Mouse (Mus musculus): ENCODE measurements around the gene Glra4. TPM values are rescaled to one million over a fixed set of nuclear protein-coding genes. Genes with fewer than 3 reads are reported as not detected.

Glra4 gene
- 0.10 TPM in 1 of 2 replicates, not detected in the other for polyA plus RNA-seq (2015; fragmentation: Nextera tagmentation; extraction: Ambion mirVana)

GRCm38 (mm10) chrX:136780041-136780440 lies at the start of gene Glra4:
Glra4 (minus strand) TSS chrX:136780141.
- Histone ChIP-seq H3K9ac (replicated peaks) (no peak within 1 kb of the TSS), H3K27me3 (0 out of 2 replicates have a peak, but pooled peaks cover 3% of the 10 kb centered on the region), H3K4me3 (replicated peaks) (no peak within 1 kb of the TSS), H3K36me3 (no peaks in the 10 kb centered on the region), H3K4me2 (replicated peaks) (no peak within 1 kb of the TSS), H3K27ac (no peak within 1 kb of the TSS), H3K4me1 (replicated peaks) (0 out of 2 replicates have a peak, but pooled peaks cover 3% of the 10 kb centered on the region), H3K9me3 (no peaks in the 10 kb centered on the region)
- WGBS: 79% methylated on average over 3 of the region's 3 CpGs
- ATAC-seq: no peak

- H3K27me3 ChIP-seq: peaks cover 3% of the 10 kb centered on the region; the same call in 1 of the 2 replicates
- 0 out of 2 replicates have a peak, but pooled peaks cover 2% of the 10 kb centered on the region for H3K4me1 ChIP-seq (replicated peaks)
- no peak overlapping the region for H3K4me3 ChIP-seq (replicated peaks)
- no peaks in the 10 kb centered on the region for H3K9me3 ChIP-seq
- H3K4me2 ChIP-seq (replicated peaks): no peak overlapping the region
- ATAC-seq: no peak
- no peak overlapping the region for H3K9ac ChIP-seq (replicated peaks)
- H3K27ac ChIP-seq: no peak overlapping the region
- peaks cover 5% of the 10 kb centered on the region; the same call in 1 of the 2 replicates for H3K36me3 ChIP-seq
Measured at GRCm38 (mm10) chrX:136828610-136829009, 48.7 kb upstream of the Glra4 start.

DNA sequence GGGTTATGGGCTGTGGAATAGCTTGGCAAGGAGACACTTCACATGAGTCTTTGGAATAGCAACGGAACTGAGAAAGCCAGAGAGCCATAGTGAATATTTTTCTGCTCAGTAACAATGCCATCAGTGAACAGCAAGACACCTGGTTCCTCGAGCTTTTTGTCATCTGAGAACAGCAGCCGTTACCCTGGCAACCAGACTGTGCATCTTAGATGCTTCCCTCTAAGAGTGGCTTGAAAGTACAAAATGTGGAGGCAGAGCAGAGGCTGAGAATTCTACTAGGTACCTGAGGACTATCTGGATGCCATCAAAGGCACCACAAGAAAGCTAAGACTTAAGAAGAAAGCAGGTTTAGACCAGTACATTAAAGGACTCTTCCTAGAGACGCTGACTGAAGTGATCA lies 45.1 kb upstream of the Glra4 start:
- H3K9me3 ChIP-seq: no peaks in the 10 kb centered on the region
- peak overlapping the region; percentile 51; the same call in 1 of the 2 replicates for H3K27ac ChIP-seq
- peak; percentile 80 for ATAC-seq
- H3K4me2 ChIP-seq (replicated peaks): no peak overlapping the region
- no peak overlapping the region for H3K4me3 ChIP-seq (replicated peaks)
- 52% methylated on average over 4 of the region's 4 CpGs for WGBS
- H3K9ac ChIP-seq (replicated peaks): no peak overlapping the region
- H3K36me3 ChIP-seq: no peaks in the 10 kb centered on the region
- H3K27me3 ChIP-seq: peaks cover 9% of the 10 kb centered on the region; the same call in 1 of the 2 replicates
- H3K4me1 ChIP-seq (replicated peaks): 0 out of 2 replicates have a peak, but pooled peaks cover 2% of the 10 kb centered on the region

- Histone ChIP-seq H3K4me1 (replicated peaks) (0 out of 2 replicates have a peak, but pooled peaks cover 2% of the 10 kb centered on the region), H3K4me3 (replicated peaks) (no peak within 1 kb of the TSS), H3K36me3 (no peaks in the 10 kb centered on the region), H3K27ac (no peak within 1 kb of the TSS), H3K27me3 (peaks cover 9% of the 10 kb centered on the region; the same call in 1 of the 2 replicates), H3K9me3 (no peaks in the 10 kb centered on the region), H3K4me2 (replicated peaks) (no peak within 1 kb of the TSS), H3K9ac (replicated peaks) (no peak within 1 kb of the TSS)
- ATAC-seq: no peak
- WGBS: 18% methylated on average over 1 of the region's 1 CpGs
Measured at GRCm38 (mm10) chrX:136822371-136822770, 42.4 kb upstream of the Glra4 start, which contains the start of gene Plp1. Plp1 (plus strand) TSS chrX:136822671.

DNA sequence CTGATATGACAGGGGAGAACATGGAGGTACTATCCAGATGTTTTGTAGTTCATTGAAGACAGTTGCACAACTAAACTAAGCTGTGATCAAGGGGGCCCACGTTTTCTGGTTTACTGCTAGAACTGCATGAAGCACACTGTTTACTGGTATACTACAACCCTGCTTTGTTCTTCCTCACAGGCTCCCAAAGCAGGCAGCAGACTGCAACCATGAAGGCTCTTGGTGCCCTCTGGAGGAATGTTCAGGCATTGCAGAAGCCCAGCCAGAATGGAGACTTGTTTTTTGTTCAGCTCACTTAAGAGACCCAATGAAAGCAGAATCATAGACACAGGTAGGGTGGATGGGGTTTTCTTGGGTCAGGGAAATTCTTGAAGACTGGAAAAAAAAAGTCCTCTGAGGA lies 40.3 kb upstream of the Glra4 start:
- H3K27ac ChIP-seq: no peak overlapping the region
- 22% methylated on average over 1 of the region's 1 CpGs for WGBS
- peak; percentile 90 for ATAC-seq
- H3K27me3 ChIP-seq: peaks cover 9% of the 10 kb centered on the region; the same call in 1 of the 2 replicates
- no peak overlapping the region for H3K4me2 ChIP-seq (replicated peaks)
- H3K9ac ChIP-seq (replicated peaks): no peak overlapping the region
- 0 out of 2 replicates have a peak, but pooled peaks cover 2% of the 10 kb centered on the region for H3K4me1 ChIP-seq (replicated peaks)
- no peak overlapping the region for H3K4me3 ChIP-seq (replicated peaks)
- H3K36me3 ChIP-seq: no peaks in the 10 kb centered on the region
- no peaks in the 10 kb centered on the region for H3K9me3 ChIP-seq

- 83% methylated on average over 6 of the region's 6 CpGs for WGBS
- ATAC-seq: no peak
- Histone ChIP-seq H3K4me1 (replicated peaks) (no peaks in the 10 kb centered on the region), H3K9me3 (no peaks in the 10 kb centered on the region), H3K36me3 (no peaks in the 10 kb centered on the region), H3K4me2 (replicated peaks) (no peak overlapping the region), H3K27ac (no peak overlapping the region), H3K4me3 (replicated peaks) (no peak overlapping the region), H3K9ac (replicated peaks) (no peak overlapping the region), H3K27me3 (peaks cover 9% of the 10 kb centered on the region; the same call in 1 of the 2 replicates)
Measured at GRCm38 (mm10) chrX:136819752-136820151, 39.8 kb upstream of the Glra4 start.

GRCm38 (mm10) chrX:136797223-136797622 lies 17.3 kb upstream of the Glra4 start:
- peak; percentile 45 for ATAC-seq
- Histone ChIP-seq H3K27ac (no peak overlapping the region), H3K4me1 (replicated peaks) (peaks cover 9% of the 10 kb centered on the region; the same call in 1 of the 2 replicates), H3K9ac (replicated peaks) (no peak overlapping the region), H3K4me3 (replicated peaks) (no peak overlapping the region), H3K36me3 (no peaks in the 10 kb centered on the region), H3K27me3 (no peaks in the 10 kb centered on the region), H3K9me3 (no peaks in the 10 kb centered on the region), H3K4me2 (replicated peaks) (no peak overlapping the region)
- WGBS: 10% methylated on average over 2 of the region's 2 CpGs

DNA sequence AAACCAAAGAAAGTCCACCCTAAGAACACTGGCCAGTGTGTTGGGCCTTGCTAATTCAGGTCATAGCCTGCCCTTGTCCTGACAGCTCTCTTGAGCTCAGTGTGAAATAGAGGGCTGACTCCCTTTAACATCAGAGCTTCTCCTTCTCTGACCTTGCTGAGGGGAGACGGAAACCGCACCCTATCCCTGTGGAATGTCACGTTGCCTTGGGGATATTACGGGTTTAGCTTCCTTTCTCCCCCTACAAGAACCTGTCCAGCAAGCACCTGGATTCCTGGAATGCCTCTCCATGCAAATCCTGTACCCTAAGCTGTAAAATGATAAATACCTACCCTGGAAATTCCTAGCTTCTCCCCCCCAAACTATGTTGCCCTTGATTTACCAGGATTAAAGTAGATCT lies 9.5 kb upstream of the Glra4 start:
- 89% methylated on average over 4 of the region's 4 CpGs for WGBS

GRCm38 (mm10) chrX:136779262-136779661 lies 679 bp downstream of the Glra4 start:
- no peak overlapping the region for H3K27ac ChIP-seq
- no peak overlapping the region for H3K9ac ChIP-seq (replicated peaks)
- ATAC-seq: no peak
- H3K9me3 ChIP-seq: no peaks in the 10 kb centered on the region
- WGBS: 62% methylated on average over 2 of the region's 2 CpGs
- H3K4me3 ChIP-seq (replicated peaks): no peak overlapping the region
- no peak overlapping the region for H3K4me2 ChIP-seq (replicated peaks)
- H3K27me3 ChIP-seq: 0 out of 2 replicates have a peak, but pooled peaks cover 3% of the 10 kb centered on the region
- H3K36me3 ChIP-seq: no peaks in the 10 kb centered on the region
- H3K4me1 ChIP-seq (replicated peaks): 0 out of 2 replicates have a peak, but pooled peaks cover 3% of the 10 kb centered on the region

More for the DNA sequence above, 9.5 kb upstream of the Glra4 start:
- Histone ChIP-seq H3K36me3 (no peaks in the 10 kb centered on the region), H3K27me3 (no peaks in the 10 kb centered on the region), H3K4me2 (replicated peaks) (no peak overlapping the region), H3K4me3 (replicated peaks) (no peak overlapping the region), H3K27ac (no peak overlapping the region), H3K4me1 (replicated peaks) (no peaks in the 10 kb centered on the region), H3K9ac (replicated peaks) (no peak overlapping the region), H3K9me3 (no peaks in the 10 kb centered on the region)
- ATAC-seq: no peak

GRCm38 (mm10) chrX:136778046-136778445 lies 1.9 kb downstream of the Glra4 start:
- ATAC-seq: no peak
- Histone ChIP-seq H3K4me1 (replicated peaks) (0 out of 2 replicates have a peak, but pooled peaks cover 3% of the 10 kb centered on the region), H3K9ac (replicated peaks) (no peak overlapping the region), H3K36me3 (no peaks in the 10 kb centered on the region), H3K27me3 (0 out of 2 replicates have a peak, but pooled peaks cover 3% of the 10 kb centered on the region), H3K4me3 (replicated peaks) (no peak overlapping the region), H3K4me2 (replicated peaks) (no peak overlapping the region), H3K27ac (no peak overlapping the region), H3K9me3 (no peaks in the 10 kb centered on the region)
- WGBS: 70% methylated on average over 3 of the region's 3 CpGs

GRCm38 (mm10) chrX:136773035-136773434 lies 6.9 kb downstream of the Glra4 start:
- H3K4me3 ChIP-seq (replicated peaks): no peak overlapping the region
- no peaks in the 10 kb centered on the region for H3K36me3 ChIP-seq
- H3K9ac ChIP-seq (replicated peaks): no peak overlapping the region
- no peak for ATAC-seq
- no peak overlapping the region for H3K4me2 ChIP-seq (replicated peaks)
- H3K27me3 ChIP-seq: no peaks in the 10 kb centered on the region
- no peak overlapping the region for H3K27ac ChIP-seq
- H3K9me3 ChIP-seq: no peaks in the 10 kb centered on the region
- WGBS: 67% methylated on average over 1 of the region's 1 CpGs
- H3K4me1 ChIP-seq (replicated peaks): no peaks in the 10 kb centered on the region

DNA sequence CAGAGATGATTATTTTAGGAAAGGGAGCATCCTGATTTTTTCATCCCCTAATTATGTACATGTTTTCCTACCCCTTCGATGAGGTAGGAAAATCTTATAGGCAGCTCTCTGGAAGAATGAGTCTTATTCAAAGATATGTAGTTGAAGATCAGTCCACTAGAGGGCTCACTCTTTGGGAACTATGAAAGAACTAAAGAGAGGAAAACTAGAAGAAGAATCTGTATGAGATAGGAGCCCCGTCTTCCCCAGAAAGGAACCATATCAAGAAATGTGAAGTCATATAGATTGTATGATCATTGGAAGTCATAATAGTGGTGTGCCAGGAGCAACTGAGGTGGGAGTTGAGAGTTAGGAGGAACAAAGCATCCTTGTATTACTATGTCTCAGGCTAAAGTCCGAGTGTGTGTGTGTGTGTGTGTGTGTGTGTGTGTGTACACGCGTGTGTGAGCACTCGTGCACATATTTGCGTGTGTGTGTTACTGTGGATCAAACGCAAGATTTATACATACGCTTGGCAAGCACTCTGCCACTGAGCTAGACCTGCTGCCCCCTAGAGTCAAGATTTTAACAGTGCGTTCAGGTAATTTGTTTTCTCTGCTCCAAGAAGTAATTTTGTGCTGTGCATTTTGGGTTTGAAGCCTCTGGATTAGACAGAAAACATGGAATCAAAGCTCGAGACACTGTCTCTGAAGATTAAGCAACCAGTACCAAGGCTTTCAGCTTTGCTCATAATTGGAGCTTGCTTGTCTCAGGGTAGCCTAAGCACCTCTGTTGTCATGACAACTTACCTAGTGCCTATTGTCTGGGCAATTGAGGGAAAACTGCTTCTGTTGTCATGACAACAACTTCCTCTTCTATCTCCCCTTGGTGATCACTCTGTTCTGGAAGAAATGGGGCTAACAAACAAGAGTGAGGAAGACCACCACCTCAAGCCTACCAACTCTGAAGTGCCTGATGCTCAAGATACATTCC lies 18.6 kb downstream of the Glra4 start:
- H3K36me3 ChIP-seq: 0 out of 2 replicates have a peak, but pooled peaks cover 3% of the 10 kb centered on the region
- no peaks in the 10 kb centered on the region for H3K4me1 ChIP-seq (replicated peaks)
- H3K27me3 ChIP-seq: no peaks in the 10 kb centered on the region; the same call in 1 of the 2 replicates
- no peaks in the 10 kb centered on the region for H3K9me3 ChIP-seq
- H3K9ac ChIP-seq (replicated peaks): no peak overlapping the region
- no peak overlapping the region for H3K27ac ChIP-seq
- 68% methylated on average over 11 of the region's 11 CpGs for WGBS
- H3K4me2 ChIP-seq (replicated peaks): no peak overlapping the region
- H3K4me3 ChIP-seq (replicated peaks): no peak overlapping the region
- peak; percentile 68 for ATAC-seq
